Mouse (Mus musculus) hindbrain, embryonic 16.5 days (tissue): ENCODE results near the gene Eapp. TPM values are rescaled to one million over a fixed set of nuclear protein-coding genes. Genes with fewer than 3 reads are reported as not detected.
"Not testable (repeated sequence)": the region's sequence is repeated elsewhere in the genome, so short reads cannot be mapped to it uniquely, and the experiment has no call there.

Source experiments
- ATAC-seq: fragments of 200-750 bp; cut with Nextera tagmentation; 2 replicates; pipeline ENCODE4 v1.8.0; 2017; ENCODE audit warnings: moderate TSS enrichment, moderate library complexity
- H3K27ac ChIP-seq: fragments of 300-500 bp; sonication (generic); 2 replicates; pipeline ENCODE4 v1.5.1; 2014; ENCODE audit warnings: low read depth, mild to moderate bottlenecking, control low read depth, low read length, moderate library complexity
- H3K27me3 ChIP-seq: fragments of 300-500 bp; sonication (generic); replicated peaks from 2 replicates; pipeline ENCODE4 v1.6.1; 2014; ENCODE audit warnings: low read length; ENCODE audit not compliant: control insufficient read depth, insufficient read depth
- H3K36me3 ChIP-seq: fragments of 300-500 bp; sonication (generic); 2 replicates; pipeline ENCODE4 v1.6.1; 2014; ENCODE audit warnings: mild to moderate bottlenecking, low read length, moderate library complexity, mixed read lengths; ENCODE audit not compliant: control insufficient read depth, insufficient read depth
- H3K4me1 ChIP-seq: fragments of 300-500 bp; sonication (generic); 2 replicates; pipeline ENCODE4 v1.6.1; 2014; ENCODE audit warnings: low read depth, low read length; ENCODE audit not compliant: control insufficient read depth, insufficient read depth
- H3K4me2 ChIP-seq: fragments of 300-500 bp; sonication (generic); 2 replicates; pipeline ENCODE4 v1.6.1; 2014; ENCODE audit warnings: mild to moderate bottlenecking, low read length, control low read depth, moderate library complexity
- H3K4me3 ChIP-seq: fragments of 300-500 bp; sonication (generic); 2 replicates; pipeline ENCODE4 v1.5.1; 2014; ENCODE audit warnings: mild to moderate bottlenecking, low read length, control low read depth, moderate library complexity
- H3K9ac ChIP-seq: fragments of 300-500 bp; sonication (generic); 2 replicates; pipeline ENCODE4 v1.6.1; 2014; ENCODE audit warnings: low read depth, mild to moderate bottlenecking, control low read depth, low read length, moderate library complexity
- H3K9me3 ChIP-seq: fragments of 300-500 bp; sonication (generic); 2 replicates; pipeline ENCODE4 v1.6.1; 2014; ENCODE audit warnings: mild to moderate bottlenecking, low read length, moderate library complexity; ENCODE audit not compliant: control insufficient read depth
- WGBS: fragments of 180-500 bp; shearing (Covaris S2); extraction: QIAGEN DNeasy Blood & Tissue Kit; methylation state at CpG from one replicate; pipeline ENCODE4 v1.1.7; 2014; 5-methylcytosine and 5-hydroxymethylcytosine counted together
- polyA plus RNA-seq: library from polyadenylated mRNA; unstranded; fragments of >200 nt; fragmentation: Nextera tagmentation; extraction: Ambion mirVana; gene quantifications from 2 replicates; pipeline ENCODE4 v1.2.1, GENCODE M21; 2015

Eapp gene
- polyA plus RNA-seq: 73.4 and 81.1 TPM in 2 replicates

- peak; percentile 93 for ATAC-seq
- WGBS: under 1% methylated on average over 57 of the region's 57 CpGs
Measured at GRCm38 (mm10) chr12:54695511-54696241, at the start of gene Eapp. Gene Eapp, minus strand, starts transcription at chr12:54695897.

GRCm38 (mm10) chr12:54738661-54739243 lies 43.1 kb upstream of the Eapp start:
- peak; percentile 64 for ATAC-seq
- WGBS: 0% methylated on average over 8 of the region's 33 CpGs

More at GRCm38 (mm10) chr12:54695511-54696241, at the start of gene Eapp:
- Histone ChIP-seq H3K27me3 (no peaks in the 10 kb centered on the region), H3K36me3 (no peaks in the 10 kb centered on the region), H3K9ac (peak within 1 kb of the TSS; percentile 95), H3K4me2 (peak within 1 kb of the TSS; percentile 80), H3K9me3 (no peaks in the 10 kb centered on the region), H3K27ac (peak within 1 kb of the TSS; percentile 98), H3K4me3 (peak within 1 kb of the TSS; percentile 86), H3K4me1 (peaks cover 11% of the 10 kb centered on the region)

GRCm38 (mm10) chr12:54737891-54738660 lies 42.4 kb upstream of the Eapp start:
- not testable (repeated sequence) for H3K27me3 ChIP-seq, H3K4me1 ChIP-seq, H3K36me3 ChIP-seq, H3K4me2 ChIP-seq, H3K4me3 ChIP-seq, H3K9ac ChIP-seq, H3K27ac ChIP-seq, H3K9me3 ChIP-seq
- WGBS: no CpG with 5 or more reads among the region's 21 CpGs
- ATAC-seq: peak; percentile 85

More at GRCm38 (mm10) chr12:54738661-54739243, 43.1 kb upstream of the Eapp start:
- not testable (repeated sequence) for H3K4me3 ChIP-seq, H3K27ac ChIP-seq, H3K4me2 ChIP-seq, H3K36me3 ChIP-seq, H3K9me3 ChIP-seq, H3K4me1 ChIP-seq, H3K27me3 ChIP-seq, H3K9ac ChIP-seq

GRCm38 (mm10) chr12:54734307-54735131 lies 38.8 kb upstream of the Eapp start:
- not testable (repeated sequence) for H3K4me1 ChIP-seq, H3K9ac ChIP-seq, H3K4me2 ChIP-seq, H3K4me3 ChIP-seq, H3K27ac ChIP-seq, H3K9me3 ChIP-seq, H3K27me3 ChIP-seq, H3K36me3 ChIP-seq
- 0% methylated on average over 2 of the region's 49 CpGs for WGBS
- ATAC-seq: peak; percentile 74

- H3K36me3 ChIP-seq, H3K4me3 ChIP-seq, H3K4me1 ChIP-seq, H3K9me3 ChIP-seq, H3K4me2 ChIP-seq, H3K9ac ChIP-seq, H3K27ac ChIP-seq, H3K27me3 ChIP-seq: not testable (repeated sequence)
- WGBS: no CpG with 5 or more reads among the region's 56 CpGs
- ATAC-seq: peak; percentile 93
Measured at GRCm38 (mm10) chr12:54729140-54730059, 33.7 kb upstream of the Eapp start.

GRCm38 (mm10) chr12:54718871-54719786 lies 23.4 kb upstream of the Eapp start:
- not testable (repeated sequence) for H3K4me1 ChIP-seq, H3K4me3 ChIP-seq, H3K27me3 ChIP-seq, H3K27ac ChIP-seq, H3K4me2 ChIP-seq, H3K9ac ChIP-seq, H3K9me3 ChIP-seq, H3K36me3 ChIP-seq
- peak; percentile 93 for ATAC-seq
- WGBS: no CpG with 5 or more reads among the region's 56 CpGs

GRCm38 (mm10) chr12:54717516-54717915 lies 21.8 kb upstream of the Eapp start:
- 40% methylated on average over 1 of the region's 11 CpGs for WGBS
- H3K4me3 ChIP-seq, H3K9ac ChIP-seq, H3K4me1 ChIP-seq, H3K9me3 ChIP-seq, ATAC-seq, H3K27me3 ChIP-seq, H3K4me2 ChIP-seq, H3K27ac ChIP-seq, H3K36me3 ChIP-seq: not testable (repeated sequence)
